Mouse (Mus musculus): ENCODE results near the gene Afap1l2. TPM values are rescaled to one million over a fixed set of nuclear protein-coding genes. Genes with fewer than 3 reads are reported as not detected.

Gene Afap1l2
- total RNA-seq (2012; rRNA removed): 2.8 and 3.7 TPM in 2 replicates

GRCm38 (mm10) chr19:57007781-57008710 is at the start of gene Afap1l2:
Gene Afap1l2, minus strand, starts transcription at chr19:57008228.
- Histone ChIP-seq H3K4me3 (ENCODE audit: insufficient read depth in 1 of 2, low read depth in 1 of 2, low read length in 2 of 2, poor library complexity in 1 of 2, severe bottlenecking in 1 of 2) (peak within 1 kb of the TSS; percentile 71 to 83), H3K4me1 (ENCODE audit: control insufficient read depth in 2 of 2, insufficient read depth in 2 of 2, low read length in 2 of 2, poor library complexity in 1 of 2) (peaks cover 0 to 8% of the 10 kb centered on the region in 2 experiments; a peak in 1 of 4 replicates), H3K36me3 (ENCODE audit: control insufficient read depth, insufficient read depth, low read length, poor library complexity, severe bottlenecking) (no peaks in the 10 kb centered on the region), H3K9ac (ENCODE audit: insufficient read depth, low read depth, low read length, poor library complexity, severe bottlenecking) (peak within 1 kb of the TSS; percentile 67), H3K9me3 (ENCODE audit: control insufficient read depth, insufficient read depth, low read depth, low read length) (0 out of 2 replicates have a peak, but pooled peaks cover 1% of the 10 kb centered on the region), H3K27ac (ENCODE audit: insufficient read depth, low read depth, low read length, poor library complexity, severe bottlenecking) (no peak within 1 kb of the TSS)
- TF ChIP-seq ZNF384 (IDR thresholded peaks at IDR 0.05; ENCODE audit: low read depth, low read length) (no peak), ZC3H11A (IDR thresholded peaks at IDR 0.05; ENCODE audit: borderline replicate concordance, low read depth, low read length) (peak; percentile 45; the same call in 1 of the 2 replicates)
- DNase-seq (ENCODE audit: low read depth, low spot score): peak; percentile 60
- in situ Hi-C loops (cut with MboI; ENCODE audit: low sequenced_read_pairs in 2 of 2, unreplicated experiment in 2 of 2): no loop called here

GRCm38 (mm10) chr19:57057568-57057967 is 49.5 kb upstream of the Afap1l2 start:
- in situ Hi-C loops (cut with MboI; ENCODE audit: low sequenced_read_pairs in 2 of 2, unreplicated experiment in 2 of 2): no loop called here

GRCm38 (mm10) chr19:57055215-57056120 is 47.4 kb upstream of the Afap1l2 start:
- no peak overlapping the region for H3K4me3 ChIP-seq (ENCODE audit: insufficient read depth in 1 of 2, low read depth in 1 of 2, low read length in 2 of 2, poor library complexity in 1 of 2, severe bottlenecking in 1 of 2)
- in situ Hi-C loops (cut with MboI; ENCODE audit: low sequenced_read_pairs in 2 of 2, unreplicated experiment in 2 of 2): no loop called here

More at GRCm38 (mm10) chr19:57057568-57057967, 49.5 kb upstream of the Afap1l2 start:
- H3K4me1 ChIP-seq (ENCODE audit: control insufficient read depth in 2 of 2, insufficient read depth in 2 of 2, low read length in 2 of 2, poor library complexity in 1 of 2): peaks cover 0 to 2% of the 10 kb centered on the region in 2 experiments; a peak in 1 of 4 replicates
- DNase-seq (ENCODE audit: low read depth, low spot score): no peak
- H3K27ac ChIP-seq (ENCODE audit: insufficient read depth, low read depth, low read length, poor library complexity, severe bottlenecking): no peak overlapping the region
- no peak overlapping the region for H3K9ac ChIP-seq (ENCODE audit: insufficient read depth, low read depth, low read length, poor library complexity, severe bottlenecking)
- no peaks in the 10 kb centered on the region for H3K9me3 ChIP-seq (ENCODE audit: control insufficient read depth, insufficient read depth, low read depth, low read length)
- no peak overlapping the region for H3K4me3 ChIP-seq (ENCODE audit: insufficient read depth in 1 of 2, low read depth in 1 of 2, low read length in 2 of 2, poor library complexity in 1 of 2, severe bottlenecking in 1 of 2)
- TF ChIP-seq ZNF384 (IDR thresholded peaks at IDR 0.05; ENCODE audit: low read depth, low read length) (no peak), CHD2 (IDR thresholded peaks at IDR 0.05; ENCODE audit: low read depth, low read length) (no peak), HCFC1 (IDR thresholded peaks at IDR 0.05; ENCODE audit: borderline replicate concordance, insufficient read depth, low read length) (no peak), ZC3H11A (IDR thresholded peaks at IDR 0.05; ENCODE audit: borderline replicate concordance, low read depth, low read length) (no peak), MAFK (IDR thresholded peaks at IDR 0.05; ENCODE audit: insufficient read depth, low read depth, low read length) (no peak)
- H3K36me3 ChIP-seq (ENCODE audit: control insufficient read depth, insufficient read depth, low read length, poor library complexity, severe bottlenecking): no peaks in the 10 kb centered on the region

GRCm38 (mm10) chr19:57052959-57053358 is 44.9 kb upstream of the Afap1l2 start:
- Histone ChIP-seq H3K9me3 (ENCODE audit: control insufficient read depth, insufficient read depth, low read depth, low read length) (no peaks in the 10 kb centered on the region), H3K4me1 (ENCODE audit: control insufficient read depth in 2 of 2, insufficient read depth in 2 of 2, low read length in 2 of 2, poor library complexity in 1 of 2) (no peaks in the 10 kb centered on the region), H3K9ac (ENCODE audit: insufficient read depth, low read depth, low read length, poor library complexity, severe bottlenecking) (no peak overlapping the region), H3K4me3 (ENCODE audit: insufficient read depth in 1 of 2, low read depth in 1 of 2, low read length in 2 of 2, poor library complexity in 1 of 2, severe bottlenecking in 1 of 2) (no peak overlapping the region), H3K36me3 (ENCODE audit: control insufficient read depth, insufficient read depth, low read length, poor library complexity, severe bottlenecking) (no peaks in the 10 kb centered on the region), H3K27ac (ENCODE audit: insufficient read depth, low read depth, low read length, poor library complexity, severe bottlenecking) (no peak overlapping the region)
- DNase-seq (ENCODE audit: low read depth, low spot score): no peak
- no peak for TF ChIP-seq CHD2 (IDR thresholded peaks at IDR 0.05; ENCODE audit: low read depth, low read length)
- no peak for TF ChIP-seq ZNF384 (IDR thresholded peaks at IDR 0.05; ENCODE audit: low read depth, low read length)
- TF ChIP-seq ZC3H11A (IDR thresholded peaks at IDR 0.05; ENCODE audit: borderline replicate concordance, low read depth, low read length): no peak
- TF ChIP-seq HCFC1 (IDR thresholded peaks at IDR 0.05; ENCODE audit: borderline replicate concordance, insufficient read depth, low read length): no peak
- TF ChIP-seq MAFK (IDR thresholded peaks at IDR 0.05; ENCODE audit: insufficient read depth, low read depth, low read length): no peak
- in situ Hi-C loops (cut with MboI; ENCODE audit: low sequenced_read_pairs in 2 of 2, unreplicated experiment in 2 of 2): no loop called here

More at GRCm38 (mm10) chr19:57055215-57056120, 47.4 kb upstream of the Afap1l2 start:
- Histone ChIP-seq H3K27ac (ENCODE audit: insufficient read depth, low read depth, low read length, poor library complexity, severe bottlenecking) (no peak overlapping the region), H3K9ac (ENCODE audit: insufficient read depth, low read depth, low read length, poor library complexity, severe bottlenecking) (no peak overlapping the region), H3K4me1 (ENCODE audit: control insufficient read depth in 2 of 2, insufficient read depth in 2 of 2, low read length in 2 of 2, poor library complexity in 1 of 2) (peaks cover 0 to 2% of the 10 kb centered on the region in 2 experiments; a peak in 1 of 4 replicates), H3K9me3 (ENCODE audit: control insufficient read depth, insufficient read depth, low read depth, low read length) (no peaks in the 10 kb centered on the region), H3K36me3 (ENCODE audit: control insufficient read depth, insufficient read depth, low read length, poor library complexity, severe bottlenecking) (no peaks in the 10 kb centered on the region)
- no peak for DNase-seq (ENCODE audit: low read depth, low spot score)
- TF ChIP-seq ZNF384 (IDR thresholded peaks at IDR 0.05; ENCODE audit: low read depth, low read length): no peak
- TF ChIP-seq HCFC1 (IDR thresholded peaks at IDR 0.05; ENCODE audit: borderline replicate concordance, insufficient read depth, low read length): no peak
- TF ChIP-seq ZC3H11A (IDR thresholded peaks at IDR 0.05; ENCODE audit: borderline replicate concordance, low read depth, low read length): no peak
- no peak for TF ChIP-seq CHD2 (IDR thresholded peaks at IDR 0.05; ENCODE audit: low read depth, low read length)
- no peak for TF ChIP-seq MAFK (IDR thresholded peaks at IDR 0.05; ENCODE audit: insufficient read depth, low read depth, low read length)
